Mouse (Mus musculus): ENCODE measurements at regions not wholly inside any gene's neighbourhood (a gene's known extent, or its start where the extent isn't known, plus 50 kb on each side); places are given as distances from the start of the nearest gene placed in this dataset.

DNA sequence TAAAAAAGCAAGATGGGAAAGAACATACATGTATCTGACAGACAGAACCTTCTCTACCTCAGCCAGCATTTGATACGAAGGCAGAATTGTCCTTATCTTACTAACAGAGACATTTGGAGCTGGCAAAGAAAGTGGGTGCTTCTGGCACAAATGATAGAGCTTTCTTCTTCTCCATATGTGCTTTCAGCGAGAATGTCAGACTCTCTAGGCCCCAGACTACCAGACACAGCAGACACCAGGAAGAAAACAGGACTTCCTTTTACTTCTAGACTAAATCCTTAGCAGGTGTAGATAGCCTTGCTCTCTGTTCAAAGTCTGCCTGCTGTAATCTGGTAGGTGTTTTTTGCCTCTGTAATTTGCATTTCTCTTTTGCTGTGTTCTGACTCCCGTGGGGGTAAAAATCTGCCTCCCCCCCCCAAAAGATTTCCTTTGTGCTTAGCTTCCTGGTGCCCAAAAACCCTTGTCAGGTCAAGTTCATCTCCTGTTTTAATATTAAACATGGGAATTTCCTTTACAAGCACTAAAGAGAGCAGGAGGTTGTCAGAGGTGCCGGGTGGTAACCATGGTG lies 74.7 kb upstream of the Pmfbp1 start:
- Histone ChIP-seq H3K36me3 (ENCODE audit: control insufficient read depth, insufficient read depth, low read length) (no peaks in the 10 kb centered on the region), H3K27ac (ENCODE audit: insufficient read depth, low read depth, low read length) (no peak overlapping the region), H3K4me1 (ENCODE audit: control insufficient read depth, insufficient read depth, insufficient read length, low read length) (no peaks in the 10 kb centered on the region), H3K4me3 (ENCODE audit: low read depth, low read length) (no peak overlapping the region), H3K27me3 (ENCODE audit: control insufficient read depth, insufficient read depth, low read length) (no peaks in the 10 kb centered on the region)
- 27% methylated on average over 4 of the region's 4 CpGs for WGBS
- TF ChIP-seq CTCF (IDR thresholded peaks at IDR 0.05; ENCODE audit: extremely low read depth, insufficient read length, insufficient replicate concordance, low read depth, low read length) (no peak), POLR2A (IDR thresholded peaks at IDR 0.05; ENCODE audit: low read depth, low read length) (no peak)

DNA sequence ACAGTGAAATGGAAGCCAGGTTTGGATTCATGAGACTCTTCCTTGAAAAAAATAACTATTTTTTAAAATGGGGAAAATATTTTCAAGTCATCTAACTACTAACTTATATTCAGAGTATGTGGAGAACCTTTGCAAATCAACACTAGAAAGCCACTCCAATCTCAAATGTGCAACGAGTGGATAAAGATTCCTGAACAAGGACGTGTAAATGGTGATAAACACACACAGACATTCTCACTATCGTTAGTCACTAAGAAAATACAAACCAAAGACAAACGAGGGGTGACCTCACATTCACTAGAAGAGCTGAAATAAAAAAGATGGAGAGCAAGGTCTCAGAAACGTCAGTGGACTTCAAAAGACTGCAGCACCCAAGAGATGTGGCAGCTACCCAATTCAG lies 69.8 kb upstream of the Pmfbp1 start:
- 53% methylated on average over 5 of the region's 5 CpGs for WGBS
- Histone ChIP-seq H3K4me1 (ENCODE audit: control insufficient read depth, insufficient read depth, insufficient read length, low read length) (no peaks in the 10 kb centered on the region), H3K27ac (ENCODE audit: insufficient read depth, low read depth, low read length) (no peak overlapping the region), H3K27me3 (ENCODE audit: control insufficient read depth, insufficient read depth, low read length) (no peaks in the 10 kb centered on the region), H3K4me3 (ENCODE audit: low read depth, low read length) (no peak overlapping the region), H3K36me3 (ENCODE audit: control insufficient read depth, insufficient read depth, low read length) (no peaks in the 10 kb centered on the region)
- TF ChIP-seq CTCF (IDR thresholded peaks at IDR 0.05; ENCODE audit: extremely low read depth, insufficient read length, insufficient replicate concordance, low read depth, low read length) (no peak), POLR2A (IDR thresholded peaks at IDR 0.05; ENCODE audit: low read depth, low read length) (no peak)

DNA sequence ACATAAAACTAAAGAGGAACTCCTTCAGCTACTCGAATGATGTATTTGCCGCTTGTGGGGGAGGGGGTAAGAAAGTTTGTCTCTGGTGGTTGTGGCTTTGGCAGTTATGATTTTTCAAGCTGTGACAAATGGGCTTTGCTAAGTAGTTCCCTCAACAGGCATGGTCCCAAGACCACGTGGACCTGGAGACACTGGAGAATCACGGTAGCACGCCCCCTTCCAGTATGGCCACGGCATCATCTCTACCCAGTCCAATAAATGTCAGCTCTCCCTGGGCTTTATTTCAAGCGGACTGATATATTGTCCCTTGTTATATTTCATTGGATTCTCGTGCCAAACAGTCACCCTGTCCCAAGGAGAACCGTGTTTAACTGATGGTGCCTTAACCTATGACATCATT lies 65.3 kb upstream of the Pmfbp1 start:
- Histone ChIP-seq H3K36me3 (ENCODE audit: control insufficient read depth, insufficient read depth, low read length) (no peaks in the 10 kb centered on the region), H3K27ac (ENCODE audit: insufficient read depth, low read depth, low read length) (no peak overlapping the region), H3K4me3 (ENCODE audit: low read depth, low read length) (no peak overlapping the region), H3K4me1 (ENCODE audit: control insufficient read depth, insufficient read depth, insufficient read length, low read length) (no peaks in the 10 kb centered on the region), H3K27me3 (ENCODE audit: control insufficient read depth, insufficient read depth, low read length) (no peaks in the 10 kb centered on the region)
- WGBS = 77% methylated on average over 9 of the region's 9 CpGs
- TF ChIP-seq POLR2A (IDR thresholded peaks at IDR 0.05; ENCODE audit: low read depth, low read length) (no peak), CTCF (IDR thresholded peaks at IDR 0.05; ENCODE audit: extremely low read depth, insufficient read length, insufficient replicate concordance, low read depth, low read length) (no peak)

DNA sequence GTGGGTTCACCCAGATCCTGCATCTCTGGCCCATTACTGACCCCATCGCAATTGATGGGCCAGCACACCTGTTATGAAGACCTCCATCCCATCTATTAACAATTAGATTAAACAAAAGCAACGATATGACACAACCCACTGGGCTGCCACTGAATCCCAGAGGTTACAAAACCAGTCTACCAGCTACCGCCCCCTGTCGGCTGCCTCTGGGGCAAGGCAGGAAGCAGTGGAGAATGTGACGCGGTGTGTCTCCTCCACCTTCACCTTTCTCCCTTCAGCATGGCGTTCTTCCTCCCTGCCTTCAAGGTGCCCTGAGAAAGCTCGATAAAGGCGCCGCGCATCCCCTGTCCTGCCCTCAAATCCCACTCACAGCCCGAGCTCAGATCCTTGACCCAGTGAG lies 59.3 kb upstream of the Pmfbp1 start:
- no peak for TF ChIP-seq POLR2A (IDR thresholded peaks at IDR 0.05; ENCODE audit: low read depth, low read length)
- TF ChIP-seq CTCF (IDR thresholded peaks at IDR 0.05; ENCODE audit: extremely low read depth, insufficient read length, insufficient replicate concordance, low read depth, low read length) = no peak
- no peaks in the 10 kb centered on the region for H3K4me1 ChIP-seq (ENCODE audit: control insufficient read depth, insufficient read depth, insufficient read length, low read length)
- no peak overlapping the region for H3K4me3 ChIP-seq (ENCODE audit: low read depth, low read length)
- H3K27ac ChIP-seq (ENCODE audit: insufficient read depth, low read depth, low read length) = no peak overlapping the region
- H3K36me3 ChIP-seq (ENCODE audit: control insufficient read depth, insufficient read depth, low read length) = no peaks in the 10 kb centered on the region
- H3K27me3 ChIP-seq (ENCODE audit: control insufficient read depth, insufficient read depth, low read length) = no peaks in the 10 kb centered on the region
- 87% methylated on average over 12 of the region's 12 CpGs for WGBS

- H3K4me1 ChIP-seq (ENCODE audit: control insufficient read depth, insufficient read depth, insufficient read length, low read length) = no peaks in the 10 kb centered on the region
- H3K27me3 ChIP-seq (ENCODE audit: control insufficient read depth, insufficient read depth, low read length) = no peaks in the 10 kb centered on the region
- no peaks in the 10 kb centered on the region for H3K36me3 ChIP-seq (ENCODE audit: control insufficient read depth, insufficient read depth, low read length)
- H3K4me3 ChIP-seq (ENCODE audit: low read depth, low read length) = no peak overlapping the region
- no peak overlapping the region for H3K27ac ChIP-seq (ENCODE audit: insufficient read depth, low read depth, low read length)
- TF ChIP-seq POLR2A (IDR thresholded peaks at IDR 0.05; ENCODE audit: low read depth, low read length) (no peak), CTCF (IDR thresholded peaks at IDR 0.05; ENCODE audit: extremely low read depth, insufficient read length, insufficient replicate concordance, low read depth, low read length) (no peak)
- 46% methylated on average over 4 of the region's 4 CpGs for WGBS
These were observed 57.8 kb upstream of the Pmfbp1 start for GRCm38 (mm10) chr8:109436056-109436455.

DNA sequence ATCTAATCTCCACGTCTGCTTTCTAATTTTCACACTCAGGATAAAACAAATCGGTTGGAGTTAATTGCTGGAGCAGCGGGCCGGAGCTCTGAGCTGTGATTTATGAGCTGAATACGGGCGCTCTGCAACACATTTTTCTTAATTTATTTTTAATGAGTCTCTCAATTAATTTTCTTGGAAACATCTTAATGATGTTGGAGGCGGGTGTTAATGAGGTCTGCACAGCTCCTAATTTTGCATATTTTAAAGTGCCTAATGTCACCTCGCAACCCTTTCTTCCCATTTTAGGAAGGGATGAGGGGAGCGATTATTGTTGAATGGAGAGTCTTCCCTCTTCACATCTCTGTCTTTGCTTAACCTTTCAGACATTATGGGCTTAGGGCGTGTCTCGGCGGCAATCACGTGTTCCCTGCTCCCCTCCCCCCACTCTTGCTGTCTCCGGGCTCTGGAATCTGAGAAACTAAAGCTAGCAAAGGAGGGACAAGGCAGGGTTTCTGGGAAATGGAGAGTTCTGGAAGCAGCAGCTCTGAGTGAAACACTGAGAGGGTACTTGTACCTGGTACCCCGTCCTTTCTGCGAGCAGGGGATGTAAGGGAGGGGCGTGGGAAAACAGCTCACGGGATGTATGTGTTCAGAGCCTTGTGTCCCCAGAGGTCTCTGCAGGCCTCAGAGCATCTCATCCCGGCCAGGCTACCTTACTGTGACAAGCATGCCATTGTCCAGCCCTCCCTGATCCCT lies 56.8 kb upstream of the Pmfbp1 start:
- Histone ChIP-seq H3K4me3 (ENCODE audit: low read depth, low read length) (no peak overlapping the region), H3K27me3 (ENCODE audit: control insufficient read depth, insufficient read depth, low read length) (no peaks in the 10 kb centered on the region), H3K4me1 (ENCODE audit: control insufficient read depth, insufficient read depth, insufficient read length, low read length) (no peaks in the 10 kb centered on the region), H3K36me3 (ENCODE audit: control insufficient read depth, insufficient read depth, low read length) (no peaks in the 10 kb centered on the region), H3K27ac (ENCODE audit: insufficient read depth, low read depth, low read length) (no peak overlapping the region)
- no peak for TF ChIP-seq POLR2A (IDR thresholded peaks at IDR 0.05; ENCODE audit: low read depth, low read length)
- TF ChIP-seq CTCF (IDR thresholded peaks at IDR 0.05; ENCODE audit: extremely low read depth, insufficient read length, insufficient replicate concordance, low read depth, low read length) = no peak
- 55% methylated on average over 19 of the region's 19 CpGs for WGBS

DNA sequence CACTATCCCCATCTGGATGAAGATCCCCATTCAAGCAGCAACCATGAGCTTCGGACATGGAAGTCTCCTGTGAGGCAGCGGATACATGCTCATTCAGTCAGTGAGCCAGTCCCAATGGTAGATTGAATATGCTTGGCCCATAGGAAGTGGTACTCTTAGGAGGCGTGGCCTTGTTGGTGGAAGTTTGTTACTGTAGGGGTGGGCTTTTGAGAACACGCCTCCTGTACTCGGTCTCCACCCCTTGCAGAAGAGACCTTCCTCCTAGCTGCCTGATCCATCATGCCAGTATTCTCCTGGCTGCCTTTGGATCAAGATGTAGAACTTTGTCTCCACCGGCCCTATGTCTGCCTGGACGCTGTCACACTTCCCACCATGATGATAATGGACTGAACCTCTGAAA lies 55.3 kb upstream of the Pmfbp1 start:
- Histone ChIP-seq H3K27me3 (ENCODE audit: control insufficient read depth, insufficient read depth, low read length) (no peaks in the 10 kb centered on the region), H3K4me1 (ENCODE audit: control insufficient read depth, insufficient read depth, insufficient read length, low read length) (no peaks in the 10 kb centered on the region), H3K27ac (ENCODE audit: insufficient read depth, low read depth, low read length) (no peak overlapping the region), H3K4me3 (ENCODE audit: low read depth, low read length) (no peak overlapping the region), H3K36me3 (ENCODE audit: control insufficient read depth, insufficient read depth, low read length) (no peaks in the 10 kb centered on the region)
- WGBS = 93% methylated on average over 7 of the region's 7 CpGs
- no peak for TF ChIP-seq POLR2A (IDR thresholded peaks at IDR 0.05; ENCODE audit: low read depth, low read length)
